Comparison of ENCODE assay signal across 8 mouse cellular contexts in genomic region chrX:7842318-7842717, GRCm38 (mm10). TPM values are rescaled to one million over a fixed set of nuclear protein-coding genes. Genes with fewer than 3 reads are reported as not detected.
DNase-seq lines count a peak whose midpoint lies in the region; ATAC-seq and TF ChIP-seq lines count a peak whose summit lies in the region.

No protein-coding gene starts in this region.

- peak overlapping the region; percentile 75 for H3K4me3 ChIP-seq in forebrain, embryonic 13.5 days
- H3K4me3 ChIP-seq in kidney, postnatal 0 days (replicated peaks; ENCODE audit: low read depth, low read length): peak overlapping the region; percentile 67
- peak overlapping the region; percentile 76 for H3K4me3 ChIP-seq in midbrain, embryonic 13.5 days (replicated peaks)

- peak; percentile 22 for DNase-seq in layer of hippocampus, postnatal 10 days (ENCODE audit: low spot score in 2 of 2)
- DNase-seq in layer of hippocampus, adult 18-20 months (ENCODE audit: low spot score in 2 of 2): no peak
- DNase-seq in ZHBTc4 (ENCODE audit: low read depth, low spot score): peak; percentile 42
- no peak for DNase-seq in kidney, postnatal 0 days (ENCODE audit: low spot score)
- DNase-seq in thymus, postnatal 0 days (ENCODE audit: low spot score): peak; percentile 13
- no peak for DNase-seq in frontal cortex, postnatal 25 days (ENCODE audit: low spot score in 2 of 2)

- H3K4me2 ChIP-seq in forebrain, embryonic 13.5 days: peak overlapping the region; percentile 77
- peak overlapping the region; percentile 63 for H3K4me2 ChIP-seq in kidney, postnatal 0 days (ENCODE audit: low read length)
- H3K4me2 ChIP-seq in midbrain, embryonic 13.5 days (replicated peaks): peak overlapping the region; percentile 78

- ATAC-seq in forebrain, embryonic 13.5 days: no peak
- 0 out of 2 replicates have a peak, but pooled peaks have one; percentile 3 for ATAC-seq in kidney, postnatal 0 days (replicated peaks; ENCODE audit: low FRiP score, low read depth)
- ATAC-seq in midbrain, embryonic 13.5 days: no peak

- no peak for TF ChIP-seq CTCF in kidney, postnatal 0 days (IDR thresholded peaks at IDR 0.05; ENCODE audit: low read depth)

- H3K27ac ChIP-seq in forebrain, embryonic 13.5 days: peak overlapping the region; percentile 85
- peak overlapping the region; percentile 93 for H3K27ac ChIP-seq in kidney, postnatal 0 days
- peak overlapping the region; percentile 84 for H3K27ac ChIP-seq in midbrain, embryonic 13.5 days

- H3K36me3 ChIP-seq in forebrain, embryonic 13.5 days (ENCODE audit: poor library complexity, severe bottlenecking): no peaks in the 10 kb centered on the region
- no peaks in the 10 kb centered on the region for H3K36me3 ChIP-seq in kidney, postnatal 0 days (ENCODE audit: insufficient read depth, low read length)
- no peaks in the 10 kb centered on the region for H3K36me3 ChIP-seq in midbrain, embryonic 13.5 days

- peak overlapping the region; percentile 84 for H3K9ac ChIP-seq in forebrain, embryonic 13.5 days
- peak overlapping the region; percentile 87 for H3K9ac ChIP-seq in kidney, postnatal 0 days (ENCODE audit: low read depth, low read length)
- H3K9ac ChIP-seq in midbrain, embryonic 13.5 days (replicated peaks): peak overlapping the region; percentile 89

- H3K4me1 ChIP-seq in forebrain, embryonic 13.5 days: peaks cover 21% of the 10 kb centered on the region
- no peaks in the 10 kb centered on the region for H3K4me1 ChIP-seq in kidney, postnatal 0 days (replicated peaks; ENCODE audit: insufficient read depth, low read length)
- peaks cover 34% of the 10 kb centered on the region for H3K4me1 ChIP-seq in midbrain, embryonic 13.5 days (replicated peaks)

- 30% methylated on average over 26 of the region's 42 CpGs for WGBS in forebrain, embryonic 13.5 days
- 29% methylated on average over 42 of the region's 42 CpGs for WGBS in kidney, postnatal 0 days
- 22% methylated on average over 40 of the region's 42 CpGs for WGBS in midbrain, embryonic 13.5 days

- no peaks in the 10 kb centered on the region for H3K27me3 ChIP-seq in forebrain, embryonic 13.5 days
- no peaks in the 10 kb centered on the region for H3K27me3 ChIP-seq in kidney, postnatal 0 days (ENCODE audit: insufficient read depth, low read length)
- no peaks in the 10 kb centered on the region for H3K27me3 ChIP-seq in midbrain, embryonic 13.5 days

- H3K9me3 ChIP-seq in forebrain, embryonic 13.5 days (replicated peaks): no peaks in the 10 kb centered on the region
- H3K9me3 ChIP-seq in kidney, postnatal 0 days (replicated peaks; ENCODE audit: low read length): no peaks in the 10 kb centered on the region
- H3K9me3 ChIP-seq in midbrain, embryonic 13.5 days: no peaks in the 10 kb centered on the region

RNA-seq across cellular contexts. Expression of gene Otud5, which starts 1.2 kb away (rescaled TPM):
- 10 to 100 TPM; 67.3 to 67.8 TPM for total RNA-seq in layer of hippocampus, postnatal 10 days (2021)
- total RNA-seq in layer of hippocampus, adult 18-20 months (2021): 10 to 100 TPM; 75.3 to 87.4 TPM
- polyA plus RNA-seq in forebrain, embryonic 13.5 days (2015; fragmentation: Nextera tagmentation; extraction: Ambion mirVana): 43.9 and 44.9 TPM in 2 replicates
- 31.8 and 36.8 TPM in 2 replicates for polyA plus RNA-seq in kidney, postnatal 0 days (2015; fragmentation: Nextera tagmentation; extraction: Ambion mirVana)
- 46.4 and 53.2 TPM in 2 replicates for polyA plus RNA-seq in midbrain, embryonic 13.5 days (2015; fragmentation: Nextera tagmentation; extraction: Ambion mirVana)
- polyA plus RNA-seq in thymus, postnatal 0 days (2015; fragmentation: Nextera tagmentation; extraction: Ambion mirVana): 55.0 and 55.6 TPM in 2 replicates

RNA-seq across cellular contexts. Expression of gene Kcnd1, which starts 20.2 kb away (rescaled TPM):
- total RNA-seq in layer of hippocampus, postnatal 10 days (2021): 10 to 100 TPM; 11.8 to 12.0 TPM
- 1 to 10 TPM; 7.0 to 8.9 TPM for total RNA-seq in layer of hippocampus, adult 18-20 months (2021)
- 1.1 and 1.4 TPM in 2 replicates for polyA plus RNA-seq in forebrain, embryonic 13.5 days (2015; fragmentation: Nextera tagmentation; extraction: Ambion mirVana)
- polyA plus RNA-seq in kidney, postnatal 0 days (2015; fragmentation: Nextera tagmentation; extraction: Ambion mirVana): 0.68 and 0.83 TPM in 2 replicates
- polyA plus RNA-seq in midbrain, embryonic 13.5 days (2015; fragmentation: Nextera tagmentation; extraction: Ambion mirVana): 1.4 and 2.1 TPM in 2 replicates
- 0.12 and 0.18 TPM in 2 replicates for polyA plus RNA-seq in thymus, postnatal 0 days (2015; fragmentation: Nextera tagmentation; extraction: Ambion mirVana)

RNA-seq across cellular contexts. Expression of gene Pim2, which starts 35.7 kb away (rescaled TPM):
- 10 to 100 TPM; 39.1 to 39.9 TPM for total RNA-seq in layer of hippocampus, postnatal 10 days (2021)
- 10 to 100 TPM; 49.3 to 58.8 TPM for total RNA-seq in layer of hippocampus, adult 18-20 months (2021)
- polyA plus RNA-seq in forebrain, embryonic 13.5 days (2015; fragmentation: Nextera tagmentation; extraction: Ambion mirVana): 13.0 and 13.3 TPM in 2 replicates
- 6.2 and 7.8 TPM in 2 replicates for polyA plus RNA-seq in kidney, postnatal 0 days (2015; fragmentation: Nextera tagmentation; extraction: Ambion mirVana)
- 20.8 and 21.9 TPM in 2 replicates for polyA plus RNA-seq in midbrain, embryonic 13.5 days (2015; fragmentation: Nextera tagmentation; extraction: Ambion mirVana)
- polyA plus RNA-seq in thymus, postnatal 0 days (2015; fragmentation: Nextera tagmentation; extraction: Ambion mirVana): 14.0 and 14.5 TPM in 2 replicates

RNA-seq across cellular contexts. Expression of gene Slc35a2, which starts 41.5 kb away (rescaled TPM):
- 10 to 100 TPM; 46.7 to 47.4 TPM for total RNA-seq in layer of hippocampus, postnatal 10 days (2021)
- total RNA-seq in layer of hippocampus, adult 18-20 months (2021): 10 to 100 TPM; 38.9 to 45.9 TPM
- 29.7 and 36.6 TPM in 2 replicates for polyA plus RNA-seq in forebrain, embryonic 13.5 days (2015; fragmentation: Nextera tagmentation; extraction: Ambion mirVana)
- 25.9 and 32.5 TPM in 2 replicates for polyA plus RNA-seq in kidney, postnatal 0 days (2015; fragmentation: Nextera tagmentation; extraction: Ambion mirVana)
- 34.6 and 41.5 TPM in 2 replicates for polyA plus RNA-seq in midbrain, embryonic 13.5 days (2015; fragmentation: Nextera tagmentation; extraction: Ambion mirVana)
- 24.5 and 28.3 TPM in 2 replicates for polyA plus RNA-seq in thymus, postnatal 0 days (2015; fragmentation: Nextera tagmentation; extraction: Ambion mirVana)

RNA-seq across cellular contexts. Expression of gene Gripap1, which starts 52.8 kb away (rescaled TPM):
- 10 to 100 TPM; 86.1 to 93.0 TPM for total RNA-seq in layer of hippocampus, postnatal 10 days (2021)
- total RNA-seq in layer of hippocampus, adult 18-20 months (2021): 100 to 1,000 TPM in 1 of 2 experiments, 10 to 100 TPM in 1; 95.3 to 105 TPM
- 71.6 and 82.6 TPM in 2 replicates for polyA plus RNA-seq in forebrain, embryonic 13.5 days (2015; fragmentation: Nextera tagmentation; extraction: Ambion mirVana)
- polyA plus RNA-seq in kidney, postnatal 0 days (2015; fragmentation: Nextera tagmentation; extraction: Ambion mirVana): 29.6 and 30.1 TPM in 2 replicates
- 76.5 and 81.7 TPM in 2 replicates for polyA plus RNA-seq in midbrain, embryonic 13.5 days (2015; fragmentation: Nextera tagmentation; extraction: Ambion mirVana)
- polyA plus RNA-seq in thymus, postnatal 0 days (2015; fragmentation: Nextera tagmentation; extraction: Ambion mirVana): 40.2 and 48.1 TPM in 2 replicates

Comparison
In these comparisons a context has a peak if more than half of its experiments do, and no peak if none do; other contexts are left out.
1. DNase-seq: peak in layer of hippocampus, postnatal 10 days (2 of 2), ZHBTc4 (single experiment) and thymus, postnatal 0 days (single experiment); none in layer of hippocampus, adult 18-20 months (0 of 2), kidney, postnatal 0 days (single experiment) and frontal cortex, postnatal 25 days (0 of 2).
2. Peak in every context shown above with its lines, with median percentiles within 50 percentile points of each other: H3K27ac ChIP-seq, H3K4me2 ChIP-seq, H3K4me3 ChIP-seq and H3K9ac ChIP-seq.